Mouse (Mus musculus): ENCODE measurements around the gene Olfr204. TPM values are rescaled to one million over a fixed set of nuclear protein-coding genes. Genes with fewer than 3 reads are reported as not detected.
"Not testable (repeated sequence)": the region's sequence is repeated elsewhere in the genome, so short reads cannot be mapped to it uniquely, and the experiment has no call there.

Olfr204 gene
- not detected for total RNA-seq (2021)
- long read RNA-seq, experiment 1: 0 reads
- long read RNA-seq, experiment 2: 0 reads

DNA sequence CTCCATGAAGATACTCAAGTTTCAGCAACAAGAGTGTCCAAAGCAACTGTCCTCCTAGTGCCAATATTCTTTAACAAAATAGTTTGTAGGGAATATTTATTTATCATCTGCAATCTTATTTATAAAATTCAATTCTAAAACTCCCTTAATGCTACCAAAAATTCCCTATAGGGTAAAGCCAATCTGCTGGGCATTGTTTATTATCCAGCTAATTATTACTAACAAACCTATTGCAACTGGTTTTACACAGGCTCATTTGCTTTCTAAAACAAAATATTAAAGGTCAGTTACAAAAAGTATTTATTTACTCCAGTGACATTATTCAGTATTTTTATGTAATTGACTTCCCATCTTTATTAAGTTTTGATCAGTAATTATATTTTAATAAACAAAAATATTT is at the start of gene Olfr204:
TSS of gene Olfr204 (minus strand) at position 101 of the 400 bp plus-strand sequence.
- no peak for DNase-seq (ENCODE audit: low spot score)

DNA sequence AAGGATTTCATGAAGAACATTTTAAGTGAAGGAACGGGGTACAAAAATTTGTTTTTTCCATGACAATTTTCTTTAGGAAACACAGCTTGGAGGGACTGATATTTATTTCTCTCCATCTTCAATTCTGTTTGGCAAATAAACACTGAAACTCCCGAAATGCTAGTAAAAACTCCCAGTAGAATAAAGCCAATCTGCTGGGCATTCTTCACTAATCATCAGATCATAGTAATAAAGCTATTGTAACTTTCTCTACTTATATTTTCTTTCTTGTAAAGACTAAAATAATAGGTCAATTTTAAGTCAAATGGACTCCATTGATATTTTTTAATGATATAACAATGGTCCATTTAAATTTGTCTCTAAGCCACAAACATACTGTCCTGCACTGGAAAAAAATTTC is 45.8 kb upstream of the Olfr204 start, which contains the start of gene Olfr209:
TSS of gene Olfr209 (minus strand) at position 101 of the 400 bp plus-strand sequence.
- DNase-seq (ENCODE audit: low spot score): no peak

DNA sequence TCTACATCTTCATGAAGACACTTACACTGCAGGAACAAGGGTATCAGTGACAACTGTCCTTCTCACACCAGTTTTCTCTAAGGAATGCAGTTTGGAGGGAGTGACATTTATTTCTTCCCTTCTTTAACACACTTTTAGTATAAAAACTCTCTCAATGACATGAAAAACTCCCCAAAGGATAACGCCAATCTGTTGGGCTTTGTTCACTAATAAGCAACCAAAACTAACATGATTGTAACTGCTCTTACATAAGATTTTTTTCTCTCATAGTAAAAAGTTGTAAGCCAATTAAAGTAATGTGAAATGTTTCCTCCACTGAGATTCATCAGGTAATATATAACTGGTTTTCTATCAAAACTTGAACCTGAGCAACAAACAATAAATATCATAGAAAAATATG is 31.1 kb upstream of the Olfr204 start, which contains the start of gene Olfr206:
TSS of gene Olfr206 (minus strand) at position 101 of the 400 bp plus-strand sequence.
- DNase-seq (ENCODE audit: low spot score): no peak

DNA sequence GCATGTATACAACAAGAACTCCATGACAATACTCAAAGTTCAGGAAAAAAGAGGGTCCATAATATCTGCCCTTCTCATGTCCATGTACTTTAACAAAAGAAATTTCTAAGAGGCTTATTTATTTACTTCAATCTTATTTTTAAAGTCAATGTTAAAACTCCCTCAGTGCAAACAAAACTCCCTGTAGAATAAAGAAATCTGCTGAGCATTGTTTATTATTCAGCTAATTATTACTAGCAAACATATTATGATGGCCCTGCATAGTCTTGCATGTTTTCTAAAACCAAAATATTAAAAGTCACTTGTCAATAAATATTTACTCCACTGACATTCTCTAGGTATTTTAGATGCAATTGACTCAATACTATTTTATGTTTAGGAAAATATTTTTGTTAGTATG is 13.0 kb upstream of the Olfr204 start, which contains the start of gene Olfr205:
TSS of gene Olfr205 (minus strand) at position 101 of the 400 bp plus-strand sequence.
- DNase-seq (ENCODE audit: low spot score): no peak

DNA sequence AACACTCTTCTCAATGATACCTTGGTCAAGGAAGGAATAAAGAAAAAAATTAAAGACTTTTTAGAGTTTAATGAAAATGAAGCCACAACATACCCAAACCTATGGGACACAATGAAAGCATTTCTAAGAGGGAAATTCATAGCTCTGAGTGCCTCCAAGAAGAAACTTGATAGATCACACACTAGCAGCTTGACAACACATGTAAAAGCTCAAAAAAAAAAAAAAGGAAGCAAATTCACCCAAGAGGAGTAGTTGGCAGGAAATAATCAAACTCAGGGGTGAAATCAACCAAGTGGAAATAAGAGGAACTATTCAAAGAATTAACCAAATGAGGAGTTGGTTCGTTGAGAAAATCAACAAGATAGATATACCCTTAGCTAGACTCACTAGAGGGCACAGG is 5.2 kb upstream of the Olfr204 start:
- DNase-seq (ENCODE audit: low spot score): not testable (repeated sequence)

DNA sequence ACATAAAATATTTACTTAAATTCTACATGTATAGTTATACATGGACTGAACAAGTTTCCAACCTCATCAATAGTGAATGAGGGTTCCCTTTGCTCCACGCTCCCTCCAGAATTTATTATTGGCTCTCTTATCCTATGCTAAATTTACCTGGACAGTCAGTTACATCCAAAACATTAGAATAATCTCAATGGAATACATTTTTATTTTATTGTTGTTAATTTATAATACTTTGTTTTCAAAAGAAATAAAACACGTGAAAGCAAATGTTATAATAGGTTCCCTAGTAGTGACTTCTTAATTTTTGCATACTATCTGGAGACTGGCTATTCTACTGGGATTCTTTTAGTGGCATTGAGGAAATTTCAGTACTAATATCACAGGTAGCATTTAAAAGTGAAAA is 19.5 kb downstream of the Olfr204 start, which contains the start of gene Olfr203:
TSS of gene Olfr203 (plus strand) at position 301 of the 400 bp plus-strand sequence.
- DNase-seq (ENCODE audit: low spot score): no peak

DNA sequence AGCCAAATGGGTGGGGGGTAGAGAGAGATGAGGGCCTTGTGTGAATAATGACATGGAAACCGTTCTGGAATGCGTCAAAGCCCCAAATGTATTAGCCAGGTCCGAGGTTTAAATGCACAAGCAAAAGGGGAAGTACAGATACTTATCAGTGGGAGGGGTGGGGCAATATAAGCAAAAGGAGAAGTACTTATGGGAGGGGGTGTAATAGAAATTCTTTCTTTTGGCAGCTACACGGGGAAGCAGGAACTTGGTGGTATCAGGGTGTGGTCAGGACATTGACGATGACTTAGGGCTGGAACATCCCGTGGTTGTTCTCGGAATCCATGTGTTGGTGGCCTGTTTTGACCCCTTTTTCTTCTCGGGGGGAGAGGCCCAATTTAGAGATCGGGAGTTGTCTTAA is 30.5 kb downstream of the Olfr204 start:
- not testable (repeated sequence) for DNase-seq (ENCODE audit: low spot score)

DNA sequence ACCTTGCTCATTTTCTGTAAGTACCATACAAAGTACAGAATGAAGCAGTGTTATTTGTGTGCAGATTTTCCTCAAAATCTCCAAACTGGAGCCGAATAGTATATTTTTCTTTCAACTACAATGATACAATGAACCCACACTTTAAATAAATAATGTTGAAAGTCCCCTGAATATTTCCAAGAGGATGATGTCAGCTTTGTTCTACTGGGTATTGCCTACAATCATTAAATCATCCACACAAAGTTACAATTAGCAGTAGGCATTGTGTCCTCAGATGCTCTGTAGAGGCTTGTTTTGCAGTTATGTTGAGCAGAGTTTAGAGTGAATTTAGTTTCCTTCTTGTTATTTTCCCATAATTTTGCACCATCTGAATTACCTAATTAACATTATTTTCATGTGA is 31.4 kb downstream of the Olfr204 start, which contains the start of gene Olfr202:
TSS of gene Olfr202 (minus strand) at position 101 of the 400 bp plus-strand sequence.
- no peak for DNase-seq (ENCODE audit: low spot score)

DNA sequence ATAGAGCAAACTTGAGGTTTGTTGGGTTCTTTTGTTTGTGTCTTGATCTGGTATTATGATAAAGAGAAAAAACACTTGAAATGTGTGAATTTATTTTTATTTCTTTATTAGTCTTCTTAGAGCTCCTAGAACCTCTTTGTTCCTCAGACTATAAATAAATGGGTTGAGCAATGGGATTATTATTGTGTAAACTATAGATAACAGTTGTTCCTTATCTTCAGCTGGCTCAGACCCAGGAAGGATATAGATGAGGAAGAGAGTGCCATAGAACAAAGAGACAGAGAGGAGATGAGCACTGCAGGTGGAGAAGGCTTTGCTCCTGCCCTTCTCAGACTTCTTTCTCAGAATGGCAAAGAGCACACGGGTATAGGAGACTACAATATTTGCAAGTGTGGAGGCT is 34.6 kb downstream of the Olfr204 start:
- DNase-seq (ENCODE audit: low spot score): no peak

DNA sequence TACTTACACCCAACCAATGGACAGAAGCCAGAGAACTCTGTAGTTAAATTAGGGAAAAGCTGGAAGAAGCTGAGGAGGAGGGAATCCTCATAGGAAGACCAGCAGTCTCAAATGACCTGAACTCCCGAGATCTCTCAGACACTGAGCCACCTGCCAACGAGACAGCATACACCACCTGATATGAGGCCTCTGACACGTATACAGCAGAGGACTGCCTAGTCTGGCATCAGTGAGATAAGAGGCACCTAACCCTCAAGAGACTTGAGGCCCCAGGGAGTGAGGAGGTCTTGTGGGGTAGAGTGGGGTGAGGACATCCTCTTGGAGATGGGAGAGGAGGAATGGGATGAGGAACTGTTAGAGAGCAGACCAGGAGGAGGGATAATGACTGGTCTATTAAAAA is 37.5 kb downstream of the Olfr204 start:
- DNase-seq (ENCODE audit: low spot score): no peak

DNA sequence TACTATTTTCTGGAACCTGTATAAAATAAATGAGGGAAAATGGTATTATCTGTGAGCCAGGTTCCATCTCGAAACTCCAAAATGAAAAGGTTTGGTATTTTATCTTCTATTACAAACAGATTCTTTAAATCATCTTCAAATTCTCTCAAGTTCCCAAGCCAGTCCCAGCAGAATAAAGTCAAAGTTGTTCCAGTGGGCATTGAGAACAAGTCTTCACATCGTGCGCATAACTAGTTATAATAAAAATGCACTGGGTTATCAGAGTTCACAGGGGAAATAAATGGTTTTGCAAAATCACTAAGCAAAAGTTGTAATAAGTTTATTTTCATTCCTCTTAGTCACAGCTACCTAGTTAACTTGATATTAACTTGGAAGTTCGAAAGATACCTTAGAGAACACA is 45.5 kb downstream of the Olfr204 start, which contains the start of gene Olfr201:
TSS of gene Olfr201 (minus strand) at position 101 of the 400 bp plus-strand sequence.
- DNase-seq (ENCODE audit: low spot score): not testable (repeated sequence)

DNA sequence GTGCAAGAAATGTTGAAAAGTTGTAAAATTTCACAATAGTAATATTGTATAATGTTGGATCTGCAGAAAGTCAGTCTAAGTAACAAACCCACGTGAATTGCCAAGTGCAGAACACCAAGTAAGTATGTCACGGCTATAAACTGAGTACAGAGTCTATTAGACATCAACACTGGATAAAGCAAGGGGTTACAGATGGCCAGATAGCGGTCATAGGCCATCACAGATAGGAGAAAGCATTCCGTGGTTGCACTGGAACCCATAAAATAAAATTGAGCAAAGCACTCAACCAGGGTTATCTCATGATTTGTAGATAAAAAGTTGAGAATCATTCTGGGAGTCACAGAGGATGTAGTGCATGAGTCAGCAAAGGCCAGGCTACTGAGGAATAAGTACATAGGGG is 49.0 kb downstream of the Olfr204 start:
- DNase-seq (ENCODE audit: low spot score): not testable (repeated sequence)

Other genes starting within 250 kb of the Olfr204 start
- not detected for gene Olfr190, start 240.2 kb downstream of the Olfr204 start, total RNA-seq (2021)
- not detected for gene Olfr191, start 228.4 kb downstream of the Olfr204 start, total RNA-seq (2021)
- not detected for gene Olfr193, start 206.4 kb downstream of the Olfr204 start, total RNA-seq (2021)
- gene Olfr194, start 197.2 kb downstream of the Olfr204 start, total RNA-seq (2021): not detected
- gene Olfr195, start 171.2 kb downstream of the Olfr204 start, total RNA-seq (2021): not detected
- gene Olfr196, start 147.8 kb downstream of the Olfr204 start, total RNA-seq (2021): not detected
- not detected for gene Olfr198, start 114.7 kb downstream of the Olfr204 start, total RNA-seq (2021)
- gene Olfr199, start 98.5 kb downstream of the Olfr204 start, total RNA-seq (2021): not detected
- gene Olfr201, start 45.6 kb downstream of the Olfr204 start, total RNA-seq (2021): not detected
- not detected for gene Olfr202, start 31.5 kb downstream of the Olfr204 start, total RNA-seq (2021)
- not detected for gene Olfr203, start 19.4 kb downstream of the Olfr204 start, total RNA-seq (2021)
- not detected for gene Olfr205, start 12.9 kb upstream of the Olfr204 start, total RNA-seq (2021)
- gene Olfr206, start 31.0 kb upstream of the Olfr204 start, total RNA-seq (2021): not detected
- not detected for gene Olfr209, start 45.7 kb upstream of the Olfr204 start, total RNA-seq (2021)
- not detected for gene Gabrr3, start 89.1 kb upstream of the Olfr204 start, total RNA-seq (2021)
- gene Riox2, start 153.5 kb upstream of the Olfr204 start, total RNA-seq (2021): 10 to 100 TPM; 10.9 to 12.6 TPM

Data from gastrocnemius, adult 18-20 months (tissue).